Mouse (Mus musculus): ENCODE results near the gene Cep89.
A peak's percentile ranks its signal among the peaks of the same experiment; 100 is the strongest.

The Cep89 gene

GRCm38 (mm10) chr7:35396542-35397168 is at the start of gene Cep89, which contains the start of gene Faap24:
TSS of gene Cep89 (plus strand) at chr7:35397035.
TSS of gene Faap24 (minus strand) at chr7:35396836.
- peak; percentile 99 for DNase-seq (ENCODE audit: inconsistent ontology term)

DNA sequence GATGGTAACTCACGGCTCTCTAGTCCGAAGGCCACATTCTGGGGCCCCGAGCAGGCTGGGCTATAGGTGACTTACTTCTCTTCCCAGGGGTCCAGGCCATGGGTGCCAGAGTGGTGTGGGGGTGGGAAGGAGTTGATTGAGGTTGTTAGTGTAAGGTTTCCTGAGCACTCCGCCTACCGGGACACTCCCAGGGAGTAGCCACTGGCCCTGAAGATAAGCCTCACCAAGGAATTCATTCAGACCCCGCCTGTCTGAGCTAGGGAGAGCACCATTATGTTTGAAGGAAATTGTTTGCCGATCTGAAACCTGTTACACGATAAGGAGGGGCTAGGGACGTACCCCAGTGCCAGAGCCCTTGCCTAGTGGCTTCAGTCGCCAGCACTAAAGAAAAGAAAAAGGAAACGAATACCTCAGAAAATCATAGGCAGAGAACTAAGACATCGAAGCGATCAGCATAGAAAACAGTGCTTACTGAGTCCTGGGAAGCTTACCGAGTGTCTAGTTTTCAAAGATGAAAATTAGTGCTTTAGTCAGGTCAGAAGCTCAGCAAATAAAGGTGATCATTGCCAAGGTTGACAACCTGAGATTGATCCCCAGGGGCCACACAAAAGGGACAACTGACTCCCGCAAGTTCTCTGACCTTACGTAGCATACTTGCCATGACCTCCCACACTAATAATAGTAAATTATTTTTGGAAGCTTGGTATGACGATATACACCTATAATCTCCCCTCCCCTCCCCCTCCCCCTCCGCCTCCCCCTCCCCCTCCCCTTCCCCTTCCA is 48.7 kb upstream of the Cep89 start:
- no peak for DNase-seq (ENCODE audit: inconsistent ontology term)

DNA sequence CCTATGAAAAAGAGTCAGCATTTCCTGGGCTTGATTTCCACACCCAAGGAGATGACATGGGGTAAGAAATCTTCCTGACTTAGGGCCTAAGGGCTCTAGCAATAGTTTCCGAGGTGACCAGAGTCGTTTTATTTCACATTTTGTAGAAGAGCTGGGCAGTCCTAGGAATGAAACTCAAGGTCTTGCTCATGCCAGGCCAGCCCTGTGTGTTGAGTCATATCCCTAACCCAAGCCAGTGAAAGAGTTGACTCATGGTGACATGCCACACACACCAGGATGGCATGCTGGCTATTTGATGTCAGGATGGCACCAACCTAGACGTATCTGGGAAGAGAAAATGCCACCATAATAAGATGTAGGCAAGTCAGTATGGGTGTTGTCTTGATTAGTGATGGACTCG is 47.8 kb upstream of the Cep89 start:
- peak; percentile 79 for DNase-seq (ENCODE audit: inconsistent ontology term)

GRCm38 (mm10) chr7:35349886-35350684 is 46.8 kb upstream of the Cep89 start:
- DNase-seq (ENCODE audit: inconsistent ontology term): no peak

GRCm38 (mm10) chr7:35351155-35351554 is 45.7 kb upstream of the Cep89 start:
- DNase-seq (ENCODE audit: inconsistent ontology term): no peak

DNA sequence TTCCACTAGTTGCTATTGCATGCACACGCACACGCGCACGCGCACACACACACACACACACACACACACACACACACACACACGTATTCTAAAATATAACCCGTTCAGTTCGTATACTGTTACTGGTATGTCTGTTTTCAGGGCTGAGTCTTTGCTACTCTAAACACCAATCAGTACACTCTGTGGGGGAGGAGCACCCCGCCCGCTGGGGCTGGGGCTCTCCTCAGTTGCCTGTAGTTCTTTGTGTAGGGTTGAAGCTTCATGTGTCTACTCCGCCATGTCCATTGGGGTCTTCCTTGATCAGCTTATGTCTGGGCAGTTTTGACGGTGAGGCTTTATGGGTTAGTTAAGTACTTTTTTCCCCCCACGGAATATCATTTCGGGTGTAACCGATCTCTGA is 43.5 kb upstream of the Cep89 start:
- no peak for DNase-seq (ENCODE audit: inconsistent ontology term)

DNA sequence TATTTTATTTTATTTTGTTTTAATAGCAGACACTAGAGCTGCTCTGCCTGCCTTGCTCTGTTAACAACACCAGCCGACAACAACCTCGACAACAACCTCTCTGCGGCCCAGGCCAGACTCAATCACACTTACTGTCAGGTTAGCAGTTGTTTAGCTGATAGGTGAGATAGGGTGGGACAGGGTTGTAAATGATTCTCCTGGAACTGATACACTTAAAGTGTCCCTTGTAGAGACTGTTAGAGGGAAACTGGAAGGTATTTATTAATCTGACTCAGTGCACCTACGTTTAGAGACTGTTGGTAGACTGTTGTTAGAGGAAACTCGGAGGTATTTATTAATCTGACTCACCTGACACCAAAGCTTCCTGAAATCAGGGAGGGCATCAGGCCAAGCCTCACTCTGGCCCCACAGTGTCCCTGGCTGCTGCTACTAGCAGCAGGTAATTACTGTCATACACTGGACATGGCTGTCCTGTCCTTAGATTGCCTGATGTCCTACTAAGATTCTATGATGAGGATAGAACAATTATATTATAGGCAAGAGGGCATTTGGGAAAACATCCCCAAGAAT is 41.4 kb upstream of the Cep89 start:
- no peak for DNase-seq (ENCODE audit: inconsistent ontology term)

GRCm38 (mm10) chr7:35357621-35358020 is 39.2 kb upstream of the Cep89 start:
- no peak for DNase-seq (ENCODE audit: inconsistent ontology term)

DNA sequence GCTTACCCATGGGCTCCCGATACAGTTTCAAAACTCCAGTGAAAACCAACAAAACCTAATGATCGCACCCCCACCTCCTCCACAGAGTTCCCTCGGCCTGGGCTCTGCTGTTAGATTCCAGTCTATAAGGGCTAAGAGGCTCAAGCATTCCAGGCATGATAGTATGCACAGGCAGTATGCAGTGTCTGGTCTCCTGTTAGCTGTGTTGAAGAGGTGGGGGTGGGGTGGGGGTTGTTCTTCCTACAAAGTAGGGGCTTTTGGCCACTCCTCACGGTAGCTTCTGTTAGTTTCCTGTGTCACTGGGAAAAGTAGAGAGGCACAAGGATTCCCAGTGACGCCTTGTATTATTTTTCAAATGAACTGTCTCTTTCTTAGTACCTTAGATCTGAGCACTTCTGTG is 34.6 kb upstream of the Cep89 start:
- DNase-seq (ENCODE audit: inconsistent ontology term): no peak

GRCm38 (mm10) chr7:35362868-35363267 is 34.0 kb upstream of the Cep89 start:
- DNase-seq (ENCODE audit: inconsistent ontology term): no peak

DNA sequence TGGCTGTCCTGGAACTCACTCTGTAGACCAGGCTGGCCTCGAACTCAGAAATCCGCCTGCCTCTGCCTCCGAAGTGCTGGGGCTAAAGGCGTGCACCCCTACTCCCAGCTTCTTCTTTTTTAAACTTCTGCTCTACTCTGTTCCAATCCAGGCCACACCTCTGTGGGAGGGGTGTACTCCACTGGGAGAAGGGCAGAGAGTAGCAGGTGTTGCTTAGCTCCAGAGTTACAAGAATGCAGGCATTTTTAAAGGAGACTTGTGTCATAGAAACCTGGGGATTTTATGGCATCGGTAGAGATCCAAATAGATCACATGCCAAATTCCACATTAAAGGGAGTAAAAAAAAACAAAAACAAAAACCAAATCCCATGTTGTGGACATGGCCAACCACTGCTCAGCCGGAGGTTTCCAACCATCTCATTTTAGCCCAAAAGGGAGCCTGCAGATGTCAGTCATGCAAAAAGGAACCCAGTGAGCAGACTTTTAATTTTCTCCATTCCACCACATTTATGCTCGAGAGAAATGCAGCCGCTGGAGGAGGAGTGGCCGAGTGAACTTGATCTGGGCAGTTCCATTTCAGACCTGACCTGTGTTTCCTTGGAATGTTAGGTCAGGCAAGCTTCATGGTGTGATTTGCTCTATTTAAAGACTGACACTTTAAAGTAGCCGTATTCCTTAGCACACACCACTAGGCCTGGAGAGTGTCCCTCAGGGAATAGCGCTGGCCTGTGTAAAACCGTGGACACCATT is 31.5 kb upstream of the Cep89 start:
- DNase-seq (ENCODE audit: inconsistent ontology term): no peak

DNA sequence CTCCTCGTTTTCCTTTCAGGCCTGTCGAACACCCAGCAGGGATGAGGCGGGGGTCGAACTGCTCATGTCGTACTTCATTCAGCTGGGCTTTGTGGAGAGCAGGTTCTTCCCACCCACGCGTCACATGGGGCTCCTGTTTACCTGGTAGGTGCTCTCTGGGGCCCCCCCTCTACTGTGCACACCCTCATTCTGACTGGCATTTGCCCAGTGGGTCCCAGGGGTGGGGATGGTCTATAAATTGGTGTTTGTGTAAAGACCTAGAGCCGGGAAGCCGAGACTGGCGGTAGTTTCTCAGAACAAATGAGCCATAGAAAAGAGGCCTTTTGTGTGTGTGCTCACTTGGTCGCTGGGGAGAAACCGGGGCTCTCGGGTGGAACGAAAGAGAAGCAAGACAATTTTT is 25.7 kb upstream of the Cep89 start:
- no peak for DNase-seq (ENCODE audit: inconsistent ontology term)

- no peak for DNase-seq (ENCODE audit: inconsistent ontology term)
Measured at GRCm38 (mm10) chr7:35372483-35373017, 24.3 kb upstream of the Cep89 start.

GRCm38 (mm10) chr7:35373146-35373989 is 23.5 kb upstream of the Cep89 start:
- no peak for DNase-seq (ENCODE audit: inconsistent ontology term)

GRCm38 (mm10) chr7:35374265-35374664 is 22.6 kb upstream of the Cep89 start:
- no peak for DNase-seq (ENCODE audit: inconsistent ontology term)

- peak; percentile 87 for DNase-seq (ENCODE audit: inconsistent ontology term)
Measured at GRCm38 (mm10) chr7:35376623-35377022, 20.2 kb upstream of the Cep89 start.

DNA sequence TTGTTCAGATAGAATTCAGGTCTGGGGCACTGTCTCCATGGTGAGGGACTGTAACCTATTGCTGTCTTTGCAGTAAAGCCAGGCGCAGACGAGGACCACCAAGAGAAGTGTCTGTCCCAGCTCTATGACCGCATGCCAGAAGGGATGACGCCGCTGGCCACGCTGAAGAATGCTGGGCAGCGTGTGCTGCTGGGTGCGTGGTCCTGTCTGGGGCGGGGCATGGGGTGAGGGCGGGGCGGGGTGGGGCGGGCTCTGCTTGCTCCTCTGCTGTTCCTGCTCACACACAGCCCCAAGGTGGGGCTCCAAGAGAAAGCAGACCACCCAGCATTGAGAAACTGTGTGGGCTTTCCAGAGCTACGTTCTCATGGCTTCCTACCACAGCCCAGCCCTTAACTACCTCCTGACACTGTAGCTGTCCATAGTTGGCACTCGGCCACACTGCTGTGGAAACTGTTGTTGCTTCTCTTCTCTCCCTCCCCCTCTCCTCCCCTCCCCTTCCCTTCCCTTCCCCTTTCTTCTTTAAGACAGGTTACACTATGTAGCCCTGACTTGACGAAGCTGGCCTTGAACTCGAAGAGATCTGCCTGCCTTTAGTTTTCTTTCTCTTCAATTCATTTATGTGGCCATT is 17.2 kb upstream of the Cep89 start:
- no peak for DNase-seq (ENCODE audit: inconsistent ontology term)

GRCm38 (mm10) chr7:35380351-35380750 is 16.5 kb upstream of the Cep89 start:
- no peak for DNase-seq (ENCODE audit: inconsistent ontology term)

- no peak for DNase-seq (ENCODE audit: inconsistent ontology term)
Measured at GRCm38 (mm10) chr7:35381861-35382260, 15.0 kb upstream of the Cep89 start.
